Mouse (Mus musculus) E14TG2a.4 (cell line): ENCODE data around the gene P2ry1.

ENCODE experiments used
- CTCF ChIP-seq: conservative IDR thresholded peaks from 2 replicates; pipeline ENCODE4 v1.5.1; 2014; ENCODE audit warnings: low read length
- POU5F1 ChIP-seq: IDR thresholded peaks from 2 replicates; pipeline ENCODE4 v1.6.1; 2014; ENCODE audit warnings: low read length, borderline replicate concordance

GRCm38 (mm10) chr3:61004611-61005010 is 2.0 kb downstream of the P2ry1 start:
- TF ChIP-seq CTCF (no peak), POU5F1 (no peak)
